Mouse (Mus musculus) kidney, postnatal 0 days (tissue): Measurements from ENCODE around the gene Plxna1. TPM values are rescaled to one million over a fixed set of nuclear protein-coding genes. Genes with fewer than 3 reads are reported as not detected.

ENCODE experiments used
- ATAC-seq: fragments of 200-750 bp; cut with Nextera tagmentation; replicated peaks from 2 replicates; pipeline ENCODE4 v1.8.0; 2017; ENCODE audit warnings: low read depth, moderate number of reproducible peaks, moderate TSS enrichment, moderate library complexity; ENCODE audit not compliant: low FRiP score
- DNase-seq: peaks from one replicate; pipeline ENCODE4 v3.0.0-alpha.2; 2016; ENCODE audit warnings: low spot score
- H3K27ac ChIP-seq: fragments of 300-500 bp; sonication (generic); 2 replicates; pipeline ENCODE4 v1.5.1; 2014; ENCODE audit warnings: mild to moderate bottlenecking
- H3K27me3 ChIP-seq: fragments of 300-500 bp; sonication (generic); 2 replicates; pipeline ENCODE4 v1.6.1; 2014; ENCODE audit warnings: low read length, mixed read lengths; ENCODE audit not compliant: insufficient read depth
- H3K36me3 ChIP-seq: fragments of 300-500 bp; sonication (generic); 2 replicates; pipeline ENCODE4 v1.6.1; 2014; ENCODE audit warnings: low read length, mixed read lengths; ENCODE audit not compliant: insufficient read depth
- H3K4me1 ChIP-seq: fragments of 300-500 bp; sonication (generic); replicated peaks from 2 replicates; pipeline ENCODE4 v1.6.1; 2014; ENCODE audit warnings: antibody characterized with exemption, low read length, mixed read lengths; ENCODE audit not compliant: insufficient read depth
- H3K4me2 ChIP-seq: fragments of 300-500 bp; sonication (generic); 2 replicates; pipeline ENCODE4 v1.6.1; 2014; ENCODE audit warnings: mild to moderate bottlenecking, low read length, moderate library complexity, mixed read lengths
- H3K4me3 ChIP-seq: fragments of 300-500 bp; sonication (generic); replicated peaks from 2 replicates; pipeline ENCODE4 v1.5.1; 2014; ENCODE audit warnings: low read depth, low read length
- H3K9ac ChIP-seq: fragments of 300-500 bp; sonication (generic); 2 replicates; pipeline ENCODE4 v1.6.1; 2014; ENCODE audit warnings: low read depth, low read length
- H3K9me3 ChIP-seq: fragments of 300-500 bp; sonication (generic); replicated peaks from 2 replicates; pipeline ENCODE4 v1.6.1; 2016; ENCODE audit warnings: low read length, inconsistent platforms, mixed read lengths
- CTCF ChIP-seq: IDR thresholded peaks from 2 replicates; pipeline ENCODE4 v1.5.1; 2016; ENCODE audit warnings: antibody characterized with exemption, low read depth, mild to moderate bottlenecking, moderate library complexity
- WGBS: fragments of 180-500 bp; shearing (Covaris S2); extraction: QIAGEN DNeasy Blood & Tissue Kit; methylation state at CpG from one replicate; pipeline ENCODE4 v1.1.7; 2014; 5-methylcytosine and 5-hydroxymethylcytosine counted together
- polyA plus RNA-seq: library from polyadenylated mRNA; unstranded; fragments of >200 nt; fragmentation: Nextera tagmentation; extraction: Ambion mirVana; gene quantifications from 2 replicates; pipeline ENCODE4 v1.2.1, GENCODE M21; 2015

The Plxna1 gene
- polyA plus RNA-seq, 1 experiment from 2014 or later, result 16.9 TPM

GRCm38 (mm10) chr6:89282626-89283025 is 79.8 kb downstream of the Plxna1 start:
- H3K4me3 ChIP-seq, result no peak overlapping the region
- no peak overlapping the region for H3K9ac ChIP-seq
- H3K27me3 ChIP-seq, result no peaks in the 10 kb centered on the region
- TF ChIP-seq CTCF, result no peak
- DNase-seq (peak; percentile 11), ATAC-seq (no peak)
- no peak overlapping the region for H3K27ac ChIP-seq
- no peaks in the 10 kb centered on the region for H3K9me3 ChIP-seq
- no peak overlapping the region for H3K4me2 ChIP-seq
- 31% methylated on average over 5 of the region's 5 CpGs for WGBS
- no peaks in the 10 kb centered on the region for H3K36me3 ChIP-seq
- H3K4me1 ChIP-seq, result 0 out of 2 replicates have a peak, but pooled peaks cover 6% of the 10 kb centered on the region

GRCm38 (mm10) chr6:89281492-89282332 is 80.7 kb downstream of the Plxna1 start:
- Histone ChIP-seq H3K4me2 (no peak overlapping the region), H3K9ac (no peak overlapping the region), H3K4me3 (no peak overlapping the region), H3K27ac (no peak overlapping the region), H3K27me3 (no peaks in the 10 kb centered on the region), H3K36me3 (no peaks in the 10 kb centered on the region), H3K4me1 (0 out of 2 replicates have a peak, but pooled peaks cover 6% of the 10 kb centered on the region), H3K9me3 (no peaks in the 10 kb centered on the region)
- ATAC-seq (peak; percentile 48; the same call in 1 of the 2 replicates), DNase-seq (no peak)
- WGBS, result 12% methylated on average over 16 of the region's 16 CpGs
- no peak for TF ChIP-seq CTCF

DNA sequence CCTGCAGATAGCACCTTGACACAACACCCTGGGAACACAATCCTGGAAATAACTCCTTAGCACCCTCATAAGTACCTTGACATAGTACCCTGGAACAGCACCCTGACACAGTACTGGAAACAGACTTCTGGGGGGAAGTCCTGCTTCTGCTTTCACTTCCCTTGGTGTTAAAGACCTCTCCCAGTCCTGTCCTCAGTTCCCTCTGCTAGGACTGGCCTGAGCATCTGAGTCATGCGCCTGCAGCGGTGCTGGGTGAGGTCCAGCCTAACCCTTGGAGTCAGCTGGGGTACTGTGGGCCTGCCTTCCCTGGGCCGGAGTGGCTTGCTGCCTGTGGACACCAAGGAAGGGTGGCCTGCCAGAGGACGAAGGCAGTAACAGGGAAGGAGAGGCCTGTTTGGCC is 81.9 kb downstream of the Plxna1 start:
- Histone ChIP-seq H3K4me1 (0 out of 2 replicates have a peak, but pooled peaks cover 6% of the 10 kb centered on the region), H3K9me3 (no peaks in the 10 kb centered on the region), H3K9ac (no peak overlapping the region), H3K36me3 (no peaks in the 10 kb centered on the region), H3K4me3 (no peak overlapping the region), H3K27ac (no peak overlapping the region), H3K4me2 (no peak overlapping the region), H3K27me3 (no peaks in the 10 kb centered on the region)
- 85% methylated on average over 4 of the region's 4 CpGs for WGBS
- TF ChIP-seq CTCF, result no peak
- DNase-seq (no peak), ATAC-seq (no peak)

DNA sequence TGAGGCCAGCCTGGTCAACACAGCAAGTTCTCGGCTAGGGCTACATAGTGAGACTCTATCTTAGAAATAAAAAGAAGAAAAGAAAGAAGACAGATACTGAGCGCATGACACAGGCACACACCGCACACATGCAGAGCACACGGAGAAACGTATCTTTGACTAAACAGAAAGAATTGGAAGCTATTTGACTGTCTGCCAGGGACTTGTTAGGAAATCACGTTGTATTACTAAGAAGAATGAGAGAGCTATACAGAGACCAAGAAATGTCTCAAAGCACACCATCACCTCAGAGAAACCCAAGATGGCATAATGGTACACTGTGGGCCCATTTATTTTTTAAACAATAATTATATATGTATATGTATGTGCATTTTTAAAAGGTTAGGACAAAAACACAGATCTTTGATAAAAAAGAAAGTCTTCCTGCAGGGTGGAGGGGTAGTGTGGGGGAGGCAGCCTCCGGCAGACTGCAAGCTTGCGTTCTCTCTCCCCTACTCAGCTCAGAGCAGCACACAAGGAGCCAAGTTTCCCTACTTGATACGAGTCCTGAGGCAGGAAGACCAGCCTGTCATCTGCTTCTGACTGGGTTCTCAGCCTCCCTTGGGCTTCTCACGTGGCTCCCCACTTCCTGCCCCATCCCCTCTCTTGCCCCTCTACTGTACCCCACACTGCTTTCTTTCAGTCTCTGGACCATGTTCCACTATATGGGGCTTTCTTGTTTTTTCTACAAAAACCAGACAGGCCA is 90.5 kb downstream of the Plxna1 start:
- H3K4me3 ChIP-seq, result no peak overlapping the region
- TF ChIP-seq CTCF, result no peak
- no peaks in the 10 kb centered on the region for H3K27me3 ChIP-seq
- ATAC-seq (no peak), DNase-seq (no peak)
- no peaks in the 10 kb centered on the region for H3K36me3 ChIP-seq
- WGBS, result 62% methylated on average over 10 of the region's 10 CpGs
- no peaks in the 10 kb centered on the region for H3K4me1 ChIP-seq
- H3K4me2 ChIP-seq, result no peak overlapping the region
- H3K9ac ChIP-seq, result no peak overlapping the region
- no peaks in the 10 kb centered on the region for H3K9me3 ChIP-seq
- H3K27ac ChIP-seq, result no peak overlapping the region

- no peak overlapping the region for H3K9ac ChIP-seq
Measured at GRCm38 (mm10) chr6:89267181-89267580, 95.2 kb downstream of the Plxna1 start.

More at GRCm38 (mm10) chr6:89267181-89267580, 95.2 kb downstream of the Plxna1 start:
- Histone ChIP-seq H3K4me3 (no peak overlapping the region), H3K27ac (no peak overlapping the region), H3K27me3 (no peaks in the 10 kb centered on the region), H3K9me3 (no peaks in the 10 kb centered on the region), H3K4me2 (no peak overlapping the region), H3K36me3 (no peaks in the 10 kb centered on the region), H3K4me1 (no peaks in the 10 kb centered on the region)
- ATAC-seq (no peak), DNase-seq (no peak)
- WGBS, result 70% methylated on average over 5 of the region's 5 CpGs
- TF ChIP-seq CTCF, result no peak

Other genes starting within 250 kb of the Plxna1 start
- gene Chchd6, start 233.0 kb upstream of the Plxna1 start, polyA plus RNA-seq, result 57.2 and 63.2 TPM in 2 replicates